ENCODE assay signal across 33 mouse cellular contexts in genomic region chr8:57546834-57547233, GRCm38 (mm10).
"Had no signal": no experiment of that assay in that cellular context is flagged by ENCODE, and none has a peak within 500 bp of the region (broad histone marks: within the 10 kb centered on the region; RNA-seq: fewer than 3 reads in every experiment).

No protein-coding gene starts in this region.

- H3K4me1 ChIP-seq: heart, embryonic 12.5 days; heart, embryonic 15.5 days; hindbrain, embryonic 15.5 days; intestine, embryonic 15.5 days had no signal

- H3K27me3 ChIP-seq: heart, embryonic 12.5 days; heart, embryonic 13.5 days; heart, embryonic 15.5 days; hindbrain, embryonic 12.5 days; hindbrain, embryonic 13.5 days; hindbrain, embryonic 15.5 days; intestine, embryonic 15.5 days; kidney, embryonic 15.5 days had no signal

- ATAC-seq: hindbrain, postnatal 0 days; inflammation-experienced regulatory T-cells, adult 6 months; intestine, embryonic 15.5 days; intestine, embryonic 16.5 days; intestine, postnatal 0 days had no signal

- DNase-seq: heart, postnatal 10 days; heart, postnatal 14 days; heart, postnatal 36 days; heart, postnatal 4 days; kidney, adult 11 months; kidney, adult 18-20 months; kidney, adult 2 months; kidney, adult 8-10 months; kidney, adult 9 months; kidney, postnatal 10 days; kidney, postnatal 14 days; kidney, postnatal 25 days; kidney, postnatal 36 days; kidney, postnatal 4 days; layer of hippocampus, adult 9-11 months; layer of hippocampus, postnatal 36 days had no signal

- H3K27ac ChIP-seq: heart, embryonic 13.5 days; heart, embryonic 15.5 days; hindbrain, embryonic 12.5 days; hindbrain, embryonic 13.5 days; hindbrain, embryonic 14.5 days; hindbrain, embryonic 15.5 days; hindbrain, postnatal 0 days; intestine, embryonic 15.5 days; kidney, embryonic 15.5 days; kidney, postnatal 0 days; layer of hippocampus, adult 2 months; left cerebral cortex, adult 2 months had no signal

- H3K36me3 ChIP-seq: heart, embryonic 12.5 days; heart, embryonic 15.5 days; hindbrain, embryonic 10.5 days; hindbrain, embryonic 12.5 days; hindbrain, embryonic 13.5 days; hindbrain, embryonic 15.5 days; intestine, embryonic 15.5 days had no signal

- H3K4me3 ChIP-seq: heart, embryonic 12.5 days; heart, embryonic 13.5 days; heart, embryonic 15.5 days; hindbrain, embryonic 10.5 days; hindbrain, embryonic 12.5 days; hindbrain, embryonic 13.5 days; hindbrain, embryonic 15.5 days; intestine, embryonic 15.5 days; kidney, embryonic 15.5 days; layer of hippocampus, adult 2 months; left cerebral cortex, adult 2 months had no signal

- H3K9me3 ChIP-seq: heart, embryonic 12.5 days; heart, embryonic 13.5 days; heart, embryonic 15.5 days; hindbrain, embryonic 10.5 days; hindbrain, embryonic 12.5 days; hindbrain, embryonic 13.5 days; hindbrain, embryonic 15.5 days; intestine, embryonic 15.5 days; kidney, embryonic 15.5 days had no signal
